Mouse (Mus musculus): ENCODE measurements around the gene Ampd3.

Ampd3 gene

GRCm38 (mm10) chr7:110834522-110834921 lies 66.5 kb downstream of the Ampd3 start:
- no peak for DNase-seq (ENCODE audit: low read depth, low spot score)

GRCm38 (mm10) chr7:110840332-110840731 lies 72.3 kb downstream of the Ampd3 start:
- no peak for DNase-seq (ENCODE audit: low read depth, low spot score)

- peak; percentile 95 for DNase-seq (ENCODE audit: low read depth, low spot score)
These were observed 76.2 kb downstream of the Ampd3 start, which contains the start of gene Rnf141 for GRCm38 (mm10) chr7:110843916-110844874. Gene Rnf141, minus strand, starts transcription at chr7:110844457.

GRCm38 (mm10) chr7:110847321-110847720 lies 79.3 kb downstream of the Ampd3 start:
- no peak for DNase-seq (ENCODE audit: low read depth, low spot score)

- no peak for DNase-seq (ENCODE audit: low read depth, low spot score)
These were observed 80.4 kb downstream of the Ampd3 start for GRCm38 (mm10) chr7:110848371-110848770.

GRCm38 (mm10) chr7:110851541-110852203 lies 83.7 kb downstream of the Ampd3 start:
- no peak for DNase-seq (ENCODE audit: low read depth, low spot score)

- no peak for DNase-seq (ENCODE audit: low read depth, low spot score)
These were observed 85.6 kb downstream of the Ampd3 start for GRCm38 (mm10) chr7:110853611-110854010.

GRCm38 (mm10) chr7:110854519-110854918 lies 86.5 kb downstream of the Ampd3 start:
- DNase-seq (ENCODE audit: low read depth, low spot score) = no peak

GRCm38 (mm10) chr7:110854927-110855546 lies 87.0 kb downstream of the Ampd3 start:
- no peak for DNase-seq (ENCODE audit: low read depth, low spot score)

- no peak for DNase-seq (ENCODE audit: low read depth, low spot score)
These were observed 87.6 kb downstream of the Ampd3 start for GRCm38 (mm10) chr7:110855604-110856003.

- DNase-seq (ENCODE audit: low read depth, low spot score) = no peak
These were observed 92.1 kb downstream of the Ampd3 start for GRCm38 (mm10) chr7:110860129-110860528.

All from R1 (cell line).